Mouse (Mus musculus) heart, postnatal 0 days (tissue): ENCODE results near the gene Zfp827.

Source experiments
- CTCF ChIP-seq: IDR thresholded peaks from 2 replicates; pipeline ENCODE4 v1.5.1; 2016; ENCODE audit warnings: antibody characterized with exemption, control low read depth, low read depth
- EP300 ChIP-seq: IDR thresholded peaks from 2 replicates; pipeline ENCODE4 v1.6.1; 2016; ENCODE audit warnings: antibody characterized with exemption, low read depth

DNA sequence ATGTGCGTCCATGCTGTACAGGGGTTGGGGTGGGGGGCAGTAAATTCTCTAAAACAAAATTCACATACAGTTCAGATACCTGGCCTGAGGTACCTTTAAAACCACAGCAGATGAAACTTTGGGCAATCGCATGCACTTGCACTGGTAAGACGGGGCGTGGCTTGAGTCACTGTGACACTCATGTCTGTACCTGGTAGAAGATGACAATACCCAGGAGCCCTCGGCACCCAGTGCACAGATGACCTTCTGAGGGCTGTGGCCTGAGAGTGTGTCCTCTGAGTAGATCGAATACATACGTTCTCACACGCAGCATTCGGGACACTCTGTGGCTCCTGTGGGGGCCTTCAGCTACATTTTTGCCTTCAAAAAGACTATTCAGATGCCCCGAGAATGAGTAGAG, 117.4 kb downstream of the Zfp827 start:
- TF ChIP-seq CTCF (no peak), EP300 (no peak)
